Mouse (Mus musculus): ENCODE results near the gene Tmem231. TPM values are rescaled to one million over a fixed set of nuclear protein-coding genes. Genes with fewer than 3 reads are reported as not detected.

The Tmem231 gene
- 1 to 10 TPM in 1 of 2 experiments, under 1 TPM in 1; 0.91 to 1.0 TPM for total RNA-seq (2021)
- long read RNA-seq, experiment 1, partial matches to known transcripts, result 0 of 2 reads
- long read RNA-seq, experiment 1, other reads (novel, unspliced or antisense), result 1 of 2 reads
- long read RNA-seq, experiment 2, partial matches to known transcripts, result 0 of 2 reads
- long read RNA-seq, experiment 2, other reads (novel, unspliced or antisense), result 1 of 2 reads

GRCm38 (mm10) chr8:111933348-111934076, at the start of gene Tmem231:
Gene Tmem231, minus strand, starts transcription at chr8:111933881.
- DNase-seq (ENCODE audit: low spot score), result peak; percentile 89

GRCm38 (mm10) chr8:111982116-111982515, 48.4 kb upstream of the Tmem231 start:
- no peak for DNase-seq (ENCODE audit: low spot score)

GRCm38 (mm10) chr8:111978147-111978546, 44.5 kb upstream of the Tmem231 start:
- DNase-seq (ENCODE audit: low spot score), result no peak

GRCm38 (mm10) chr8:111976326-111976725, 42.6 kb upstream of the Tmem231 start:
- no peak for DNase-seq (ENCODE audit: low spot score)

GRCm38 (mm10) chr8:111975706-111976105, 42.0 kb upstream of the Tmem231 start:
- no peak for DNase-seq (ENCODE audit: low spot score)

- no peak for DNase-seq (ENCODE audit: low spot score)
These were observed 40.5 kb upstream of the Tmem231 start for GRCm38 (mm10) chr8:111974138-111974537.

- no peak for DNase-seq (ENCODE audit: low spot score)
These were observed 35.3 kb upstream of the Tmem231 start for GRCm38 (mm10) chr8:111968991-111969390.

- no peak for DNase-seq (ENCODE audit: low spot score)
These were observed 34.9 kb upstream of the Tmem231 start for GRCm38 (mm10) chr8:111968541-111968940.

- no peak for DNase-seq (ENCODE audit: low spot score)
These were observed 33.7 kb upstream of the Tmem231 start for GRCm38 (mm10) chr8:111967246-111967870.

GRCm38 (mm10) chr8:111964849-111965561, 31.3 kb upstream of the Tmem231 start:
- no peak for DNase-seq (ENCODE audit: low spot score)

- no peak for DNase-seq (ENCODE audit: low spot score)
These were observed 30.7 kb upstream of the Tmem231 start for GRCm38 (mm10) chr8:111964351-111964750.

- no peak for DNase-seq (ENCODE audit: low spot score)
These were observed 29.9 kb upstream of the Tmem231 start for GRCm38 (mm10) chr8:111963546-111963945.

GRCm38 (mm10) chr8:111963091-111963490, 29.4 kb upstream of the Tmem231 start:
- no peak for DNase-seq (ENCODE audit: low spot score)

GRCm38 (mm10) chr8:111962589-111962988, 28.9 kb upstream of the Tmem231 start:
- DNase-seq (ENCODE audit: low spot score), result no peak

- DNase-seq (ENCODE audit: low spot score), result no peak
These were observed 27.6 kb upstream of the Tmem231 start for GRCm38 (mm10) chr8:111961330-111961729.

GRCm38 (mm10) chr8:111960591-111961321, 27.1 kb upstream of the Tmem231 start:
- no peak for DNase-seq (ENCODE audit: low spot score)

- DNase-seq (ENCODE audit: low spot score), result no peak
These were observed 23.6 kb upstream of the Tmem231 start for GRCm38 (mm10) chr8:111957231-111957630.

GRCm38 (mm10) chr8:111955879-111956278, 22.2 kb upstream of the Tmem231 start:
- DNase-seq (ENCODE audit: low spot score), result no peak

- DNase-seq (ENCODE audit: low spot score), result peak; percentile 15
These were observed 21.3 kb upstream of the Tmem231 start for GRCm38 (mm10) chr8:111954844-111955594.

GRCm38 (mm10) chr8:111951936-111952335, 18.3 kb upstream of the Tmem231 start:
- DNase-seq (ENCODE audit: low spot score), result no peak

- no peak for DNase-seq (ENCODE audit: low spot score)
These were observed 17.6 kb upstream of the Tmem231 start for GRCm38 (mm10) chr8:111951317-111951716.

Measured in gastrocnemius, adult 18-20 months (tissue).